Mouse (Mus musculus) lung, postnatal 36 days (tissue): Measurements from ENCODE around the gene Actn4.
"Not testable (repeated sequence)": the region's sequence is repeated elsewhere in the genome, so short reads cannot be mapped to it uniquely, and the experiment has no call there.

Experiments used
- DNase-seq: peaks from one replicate; pipeline ENCODE4 v3.0.0; 2022; ENCODE audit warnings: mixed read lengths

Gene Actn4

GRCm38 (mm10) chr7:28921722-28922465, 40.2 kb downstream of the Actn4 start:
- DNase-seq = no peak

GRCm38 (mm10) chr7:28921178-28921577, 41.0 kb downstream of the Actn4 start:
- DNase-seq = no peak

GRCm38 (mm10) chr7:28919815-28920214, 42.3 kb downstream of the Actn4 start:
- peak; percentile 89 for DNase-seq

GRCm38 (mm10) chr7:28918540-28918939, 43.6 kb downstream of the Actn4 start:
- DNase-seq = no peak

- DNase-seq = peak; percentile 72
Observed at GRCm38 (mm10) chr7:28917503-28918426, 44.4 kb downstream of the Actn4 start.

GRCm38 (mm10) chr7:28916491-28916890, 45.6 kb downstream of the Actn4 start:
- no peak for DNase-seq

- no peak for DNase-seq
Observed at GRCm38 (mm10) chr7:28913171-28913570, 49.0 kb downstream of the Actn4 start.

GRCm38 (mm10) chr7:28911632-28912031, 50.5 kb downstream of the Actn4 start:
- peak; percentile 86 for DNase-seq

- no peak for DNase-seq
Observed at GRCm38 (mm10) chr7:28907195-28907594, 54.9 kb downstream of the Actn4 start.

- DNase-seq = no peak
Observed at GRCm38 (mm10) chr7:28903778-28904177, 58.4 kb downstream of the Actn4 start.

- no peak for DNase-seq
Observed at GRCm38 (mm10) chr7:28902809-28903208, 59.3 kb downstream of the Actn4 start.

GRCm38 (mm10) chr7:28902180-28902579, 60.0 kb downstream of the Actn4 start:
- DNase-seq = no peak

- DNase-seq = no peak
Observed at GRCm38 (mm10) chr7:28901311-28902125, 60.6 kb downstream of the Actn4 start.

GRCm38 (mm10) chr7:28899972-28900371, 62.2 kb downstream of the Actn4 start:
- DNase-seq = no peak

- no peak for DNase-seq
Observed at GRCm38 (mm10) chr7:28897661-28898060, 64.5 kb downstream of the Actn4 start.

GRCm38 (mm10) chr7:28894942-28895341, 67.2 kb downstream of the Actn4 start:
- DNase-seq = no peak

GRCm38 (mm10) chr7:28893643-28894265, 68.4 kb downstream of the Actn4 start:
- peak; percentile 67 for DNase-seq

GRCm38 (mm10) chr7:28892601-28893000, 69.5 kb downstream of the Actn4 start:
- no peak for DNase-seq

GRCm38 (mm10) chr7:28888701-28889161, 73.4 kb downstream of the Actn4 start:
- DNase-seq = no peak

- DNase-seq = no peak
Observed at GRCm38 (mm10) chr7:28886486-28886885, 75.7 kb downstream of the Actn4 start.

GRCm38 (mm10) chr7:28883704-28884103, 78.4 kb downstream of the Actn4 start:
- DNase-seq = not testable (repeated sequence)

- DNase-seq = no peak
Observed at GRCm38 (mm10) chr7:28883039-28883438, 79.1 kb downstream of the Actn4 start.
